Mouse (Mus musculus): ENCODE results near the gene Mrc2. TPM values are rescaled to one million over a fixed set of nuclear protein-coding genes. Genes with fewer than 3 reads are reported as not detected.

Mrc2 gene
- polyA plus RNA-seq, 1 experiment from 2014 or later = 0.98 TPM

DNA sequence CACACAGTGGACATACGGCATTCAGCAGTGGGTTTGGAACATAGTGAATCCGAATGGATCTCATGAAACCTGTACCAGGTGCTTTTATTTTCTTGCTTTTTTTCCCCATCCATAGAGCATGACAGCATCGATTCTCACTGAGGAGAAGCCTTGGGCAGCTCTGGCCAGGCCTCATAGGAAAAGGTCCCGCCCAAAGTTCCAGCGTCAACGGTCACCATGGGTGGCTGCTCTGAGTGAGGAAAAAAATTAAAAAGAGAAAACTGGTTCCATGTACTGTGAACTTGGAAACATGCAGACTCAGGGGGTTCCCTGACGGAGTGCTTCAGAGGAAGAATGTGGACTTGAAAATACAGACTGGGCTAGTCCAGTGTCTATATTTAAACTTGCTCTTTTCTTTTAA is 11.2 kb upstream of the Mrc2 start:
- DNase-seq (no peak), ATAC-seq (ENCODE audit: low read depth) (no peak)
- Histone ChIP-seq H3K9me3 (replicated peaks) (no peaks in the 10 kb centered on the region), H3K4me1 (replicated peaks) (0 out of 2 replicates have a peak, but pooled peaks cover 3% of the 10 kb centered on the region), H3K27me3 (no peaks in the 10 kb centered on the region), H3K4me2 (no peak overlapping the region), H3K27ac (no peak overlapping the region), H3K4me3 (replicated peaks) (no peak overlapping the region), H3K36me3 (peaks cover 91% of the 10 kb centered on the region), H3K9ac (no peak overlapping the region)
- 92% methylated on average over 7 of the region's 7 CpGs for WGBS (ENCODE audit: insufficient replicate concordance)

- H3K27ac ChIP-seq = no peak overlapping the region
- no peak overlapping the region for H3K9ac ChIP-seq
- H3K4me3 ChIP-seq (replicated peaks) = no peak overlapping the region
- 0 out of 2 replicates have a peak, but pooled peaks cover 3% of the 10 kb centered on the region for H3K4me1 ChIP-seq (replicated peaks)
- DNase-seq = no peak
- peaks cover 88% of the 10 kb centered on the region for H3K36me3 ChIP-seq
- WGBS (ENCODE audit: insufficient replicate concordance) = 91% methylated on average over 12 of the region's 12 CpGs
- no peaks in the 10 kb centered on the region for H3K27me3 ChIP-seq
- no peak for ATAC-seq (ENCODE audit: low read depth)
- no peak overlapping the region for H3K4me2 ChIP-seq
- H3K9me3 ChIP-seq (replicated peaks) = no peaks in the 10 kb centered on the region
Measured at GRCm38 (mm10) chr11:105281763-105282459, 10.5 kb upstream of the Mrc2 start.

DNA sequence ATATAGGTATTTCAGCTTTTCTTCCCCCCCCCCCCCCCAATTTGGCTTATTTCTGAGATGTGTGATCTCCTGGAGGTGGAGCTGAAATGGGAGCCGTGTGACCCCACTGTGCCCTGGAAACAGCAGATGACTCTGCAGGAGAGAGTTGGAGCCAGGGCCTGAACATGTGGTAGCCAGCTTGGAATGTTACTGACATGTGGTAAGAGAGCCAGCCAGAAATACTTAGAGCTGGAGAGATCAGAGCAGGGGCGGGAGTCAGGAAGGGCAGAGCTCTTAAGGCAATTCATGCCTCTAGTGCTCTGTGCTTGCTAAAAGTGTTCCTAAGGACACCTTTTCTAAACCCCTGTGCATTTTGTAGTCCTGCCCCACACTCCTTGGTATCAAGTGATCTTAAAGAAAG is 10.0 kb upstream of the Mrc2 start:
- ATAC-seq (ENCODE audit: low read depth) (no peak), DNase-seq (no peak)
- no peaks in the 10 kb centered on the region for H3K9me3 ChIP-seq (replicated peaks)
- H3K27ac ChIP-seq = no peak overlapping the region
- H3K27me3 ChIP-seq = no peaks in the 10 kb centered on the region
- H3K9ac ChIP-seq = no peak overlapping the region
- no peak overlapping the region for H3K4me3 ChIP-seq (replicated peaks)
- H3K4me2 ChIP-seq = no peak overlapping the region
- H3K36me3 ChIP-seq = peaks cover 86% of the 10 kb centered on the region
- H3K4me1 ChIP-seq (replicated peaks) = 0 out of 2 replicates have a peak, but pooled peaks cover 3% of the 10 kb centered on the region
- WGBS (ENCODE audit: insufficient replicate concordance) = 81% methylated on average over 2 of the region's 2 CpGs

DNA sequence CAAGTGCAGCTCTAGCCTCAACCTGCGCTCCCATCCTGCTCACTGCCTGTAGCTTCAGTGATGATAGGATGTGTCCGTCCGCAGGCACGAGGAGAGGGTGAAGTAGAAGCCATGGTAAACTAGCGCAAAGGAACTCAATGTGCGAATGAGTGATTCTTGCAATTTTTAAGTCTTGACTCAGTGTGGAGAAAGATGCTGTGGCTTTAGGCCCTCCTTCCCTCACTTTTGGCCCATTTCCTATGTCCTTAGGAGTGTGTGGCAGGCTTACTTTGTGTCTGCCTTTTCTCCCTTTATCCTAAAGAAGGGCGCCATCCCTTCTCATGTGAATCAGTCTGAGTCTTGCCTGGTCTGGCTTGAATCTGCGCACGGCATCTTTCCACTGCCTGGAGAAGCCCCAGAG is 9.4 kb upstream of the Mrc2 start:
- Histone ChIP-seq H3K4me3 (replicated peaks) (no peak overlapping the region), H3K9ac (no peak overlapping the region), H3K36me3 (peaks cover 84% of the 10 kb centered on the region), H3K27ac (no peak overlapping the region), H3K27me3 (no peaks in the 10 kb centered on the region), H3K4me1 (replicated peaks) (0 out of 2 replicates have a peak, but pooled peaks cover 3% of the 10 kb centered on the region), H3K9me3 (replicated peaks) (no peaks in the 10 kb centered on the region), H3K4me2 (no peak overlapping the region)
- ATAC-seq (ENCODE audit: low read depth) (no peak), DNase-seq (no peak)
- WGBS (ENCODE audit: insufficient replicate concordance) = 91% methylated on average over 9 of the region's 9 CpGs

DNA sequence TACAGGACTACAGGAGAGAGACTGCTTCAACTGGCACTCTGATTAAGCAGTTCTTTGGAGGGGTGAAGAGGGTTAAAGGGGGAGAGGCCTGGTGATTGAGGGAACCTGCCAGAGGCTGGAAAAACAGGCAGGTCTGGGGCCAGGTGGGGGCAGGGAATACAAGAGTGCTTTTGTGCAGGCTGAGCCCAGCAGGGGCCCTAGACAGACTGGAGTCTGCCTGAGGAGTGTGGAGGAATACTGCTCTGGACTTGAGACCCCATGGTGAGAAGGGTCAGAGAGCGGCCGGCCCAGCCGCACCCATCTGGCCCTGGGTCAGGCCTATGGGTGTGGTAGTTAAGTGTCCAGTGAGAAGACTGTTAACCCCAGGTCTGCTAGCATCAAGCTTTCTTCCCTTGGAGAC is 6.7 kb upstream of the Mrc2 start:
- Histone ChIP-seq H3K36me3 (peaks cover 61% of the 10 kb centered on the region), H3K9me3 (replicated peaks) (no peaks in the 10 kb centered on the region), H3K4me1 (replicated peaks) (0 out of 2 replicates have a peak, but pooled peaks cover 3% of the 10 kb centered on the region), H3K4me3 (replicated peaks) (no peak overlapping the region), H3K27ac (no peak overlapping the region), H3K27me3 (peaks cover 17% of the 10 kb centered on the region), H3K9ac (no peak overlapping the region), H3K4me2 (no peak overlapping the region)
- no peak for DNase-seq
- ATAC-seq (ENCODE audit: low read depth) = peak; percentile 38; the same call in 1 of the 2 replicates
- WGBS (ENCODE audit: insufficient replicate concordance) = 89% methylated on average over 3 of the region's 3 CpGs

DNA sequence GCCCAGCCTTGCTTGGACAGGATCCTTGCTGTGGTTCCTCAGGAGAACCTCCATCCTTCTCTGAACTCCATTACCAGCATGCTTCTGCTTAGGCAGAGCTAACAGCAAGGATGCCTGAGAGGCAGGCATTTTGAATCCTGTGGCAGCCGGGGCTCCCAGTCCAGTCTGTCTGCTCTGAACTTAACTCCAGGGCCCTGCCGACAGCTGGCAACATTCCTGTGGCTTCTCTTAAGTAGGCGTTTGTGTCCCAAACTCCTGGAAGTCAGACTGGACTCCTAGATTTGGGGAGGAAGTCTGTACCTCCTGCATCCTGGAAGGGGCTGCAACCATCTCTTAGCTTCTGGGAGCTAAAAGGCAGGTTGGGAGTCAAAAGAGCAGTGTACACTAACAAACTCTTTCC is 3.0 kb upstream of the Mrc2 start:
- 68% methylated on average over 3 of the region's 3 CpGs for WGBS (ENCODE audit: insufficient replicate concordance)
- no peaks in the 10 kb centered on the region for H3K9me3 ChIP-seq (replicated peaks)
- H3K9ac ChIP-seq = no peak overlapping the region
- DNase-seq (no peak), ATAC-seq (ENCODE audit: low read depth) (no peak)
- no peak overlapping the region for H3K27ac ChIP-seq
- H3K4me1 ChIP-seq (replicated peaks) = peaks cover 20% of the 10 kb centered on the region
- peaks cover 54% of the 10 kb centered on the region for H3K27me3 ChIP-seq
- peaks cover 26% of the 10 kb centered on the region for H3K36me3 ChIP-seq
- H3K4me2 ChIP-seq = no peak overlapping the region
- no peak overlapping the region for H3K4me3 ChIP-seq (replicated peaks)

GRCm38 (mm10) chr11:105291681-105292123 is 741 bp upstream of the Mrc2 start:
- 12% methylated on average over 10 of the region's 10 CpGs for WGBS (ENCODE audit: insufficient replicate concordance)
- no peak for DNase-seq
- Histone ChIP-seq H3K4me1 (replicated peaks) (peaks cover 16% of the 10 kb centered on the region), H3K36me3 (peaks cover 5% of the 10 kb centered on the region), H3K9ac (no peak overlapping the region), H3K9me3 (replicated peaks) (no peaks in the 10 kb centered on the region), H3K4me3 (replicated peaks) (peak overlapping the region; percentile 46; the same call in 1 of the 2 replicates), H3K27ac (peak overlapping the region; percentile 43; the same call in 1 of the 2 replicates), H3K4me2 (peak overlapping the region; percentile 55), H3K27me3 (peaks cover 71% of the 10 kb centered on the region)
- ATAC-seq (ENCODE audit: low read depth) = no peak

DNA sequence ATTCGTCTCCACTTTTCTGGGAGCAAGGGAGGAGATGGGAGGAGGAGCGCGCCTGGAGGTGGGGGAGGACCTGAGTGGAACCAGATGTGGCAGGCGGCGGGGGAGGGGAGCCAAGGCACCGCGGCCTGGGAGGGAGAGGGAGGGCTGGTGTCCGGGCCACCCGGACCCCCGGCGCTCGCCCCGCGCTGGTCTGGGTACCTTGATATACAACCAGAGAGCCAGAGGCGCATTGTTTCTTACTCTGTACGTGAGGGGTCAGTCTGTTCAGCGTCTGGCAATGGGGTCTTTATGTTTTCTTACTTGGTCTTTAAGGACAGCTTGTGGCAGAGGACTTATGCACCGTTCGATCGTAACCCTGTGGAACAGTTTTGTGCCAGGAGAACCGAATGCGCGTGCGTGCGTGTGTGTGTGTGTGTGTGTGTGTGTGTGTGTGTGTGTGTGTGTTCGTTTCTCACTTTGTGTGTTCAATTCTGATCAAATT is 698 bp downstream of the Mrc2 start:
- peak overlapping the region; percentile 55 for H3K4me2 ChIP-seq
- peak overlapping the region; percentile 46 for H3K4me3 ChIP-seq (replicated peaks)
- no peak overlapping the region for H3K9ac ChIP-seq
- H3K9me3 ChIP-seq (replicated peaks) = no peaks in the 10 kb centered on the region
- peaks cover 16% of the 10 kb centered on the region for H3K4me1 ChIP-seq (replicated peaks)
- no peak for DNase-seq
- H3K27ac ChIP-seq = no peak overlapping the region
- H3K36me3 ChIP-seq = no peaks in the 10 kb centered on the region
- peaks cover 71% of the 10 kb centered on the region for H3K27me3 ChIP-seq
- ATAC-seq (ENCODE audit: low read depth) = no peak
- WGBS (ENCODE audit: insufficient replicate concordance) = 2% methylated on average over 26 of the region's 26 CpGs

DNA sequence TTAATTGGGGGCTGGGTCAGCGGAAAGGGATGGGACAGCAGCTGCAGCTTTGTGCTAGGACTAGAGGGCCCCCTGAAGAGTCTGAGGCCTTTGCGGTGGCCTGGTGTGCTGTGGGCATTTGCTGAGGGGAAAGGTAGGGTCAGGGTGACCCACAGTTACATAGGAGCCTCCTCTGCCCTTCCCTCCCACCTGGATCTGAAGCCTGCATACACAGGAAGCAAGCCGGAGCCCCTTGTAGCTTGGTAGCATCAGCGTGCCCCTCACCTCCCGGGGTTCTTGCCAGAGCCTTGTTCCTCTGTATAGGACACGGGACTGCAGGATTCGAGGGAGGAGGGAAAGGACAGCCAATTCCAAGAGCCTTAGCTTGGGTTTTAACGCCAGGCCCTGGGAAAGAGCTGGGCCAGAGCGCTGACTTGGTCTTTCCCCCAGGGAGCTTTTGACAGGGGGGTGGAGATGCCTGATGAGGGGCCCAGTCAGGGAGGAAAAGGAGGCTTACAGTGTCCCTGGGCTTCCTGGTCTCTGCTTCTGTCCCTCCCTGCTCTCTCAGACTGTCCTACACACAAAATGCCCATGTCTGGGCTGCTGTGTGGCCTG is 1.6 kb downstream of the Mrc2 start:
- H3K4me1 ChIP-seq (replicated peaks) = peaks cover 16% of the 10 kb centered on the region
- H3K27me3 ChIP-seq = peaks cover 71% of the 10 kb centered on the region
- no peaks in the 10 kb centered on the region for H3K36me3 ChIP-seq
- H3K9ac ChIP-seq = no peak overlapping the region
- H3K27ac ChIP-seq = no peak overlapping the region
- H3K9me3 ChIP-seq (replicated peaks) = no peaks in the 10 kb centered on the region
- 15% methylated on average over 9 of the region's 9 CpGs for WGBS (ENCODE audit: insufficient replicate concordance)
- H3K4me2 ChIP-seq = peak overlapping the region; percentile 5; the same call in 1 of the 2 replicates
- ATAC-seq (ENCODE audit: low read depth) = no peak
- H3K4me3 ChIP-seq (replicated peaks) = peak overlapping the region; percentile 46
- DNase-seq = no peak

DNA sequence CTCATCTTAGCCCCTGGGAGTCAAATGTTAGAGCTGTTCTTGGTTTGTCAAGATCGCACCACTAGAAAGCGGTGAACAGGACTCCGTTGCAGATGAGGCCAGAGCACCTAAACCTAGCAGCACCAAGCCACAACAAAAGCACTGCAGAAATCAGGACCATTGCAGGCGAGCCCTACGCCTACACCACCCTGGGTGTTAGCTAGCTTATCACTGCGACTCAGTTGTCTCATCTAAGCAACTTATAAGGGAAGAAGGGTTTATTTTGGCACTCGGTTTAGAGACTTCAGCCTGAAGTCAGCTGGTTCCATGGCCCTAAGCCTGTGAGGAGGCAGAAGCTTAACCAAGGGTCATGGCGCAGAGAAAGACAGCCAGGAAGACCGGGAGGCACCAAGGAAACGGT is 3.6 kb downstream of the Mrc2 start:
- no peaks in the 10 kb centered on the region for H3K9me3 ChIP-seq (replicated peaks)
- ATAC-seq (ENCODE audit: low read depth) = no peak
- WGBS (ENCODE audit: insufficient replicate concordance) = 66% methylated on average over 10 of the region's 10 CpGs
- DNase-seq = no peak
- no peak overlapping the region for H3K9ac ChIP-seq
- H3K4me3 ChIP-seq (replicated peaks) = no peak overlapping the region
- H3K27me3 ChIP-seq = peaks cover 51% of the 10 kb centered on the region
- no peak overlapping the region for H3K4me2 ChIP-seq
- H3K27ac ChIP-seq = no peak overlapping the region
- no peaks in the 10 kb centered on the region for H3K36me3 ChIP-seq
- H3K4me1 ChIP-seq (replicated peaks) = peaks cover 16% of the 10 kb centered on the region

DNA sequence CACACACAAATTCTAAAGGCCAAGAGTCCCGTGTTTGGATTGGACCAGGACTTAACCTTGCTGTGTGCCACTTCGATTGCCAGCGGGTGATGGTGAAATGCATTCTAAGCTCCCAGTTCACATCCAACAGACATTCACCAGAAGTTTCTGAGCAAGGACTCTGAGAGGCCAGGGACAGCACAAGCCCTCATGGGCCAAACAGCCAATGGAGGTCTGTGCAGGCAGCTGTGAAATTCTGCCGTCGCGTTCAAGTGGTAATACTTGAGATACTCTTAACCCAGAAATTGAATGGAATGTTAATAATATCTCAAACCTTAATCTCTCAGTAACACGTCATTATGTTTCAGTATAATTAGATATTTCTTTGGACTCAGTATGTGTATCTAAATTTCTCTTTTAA is 17.8 kb downstream of the Mrc2 start:
- Histone ChIP-seq H3K27ac (no peak overlapping the region), H3K4me1 (replicated peaks) (0 out of 2 replicates have a peak, but pooled peaks cover 3% of the 10 kb centered on the region), H3K36me3 (no peaks in the 10 kb centered on the region), H3K4me3 (replicated peaks) (no peak overlapping the region), H3K4me2 (no peak overlapping the region), H3K27me3 (no peaks in the 10 kb centered on the region), H3K9me3 (replicated peaks) (no peaks in the 10 kb centered on the region), H3K9ac (no peak overlapping the region)
- DNase-seq (no peak), ATAC-seq (ENCODE audit: low read depth) (no peak)
- 81% methylated on average over 7 of the region's 7 CpGs for WGBS (ENCODE audit: insufficient replicate concordance)

Measured in liver, embryonic 13.5 days (tissue).